Mouse (Mus musculus) R1 (cell line): ENCODE results near the gene Kpna7.
A peak's percentile ranks its signal among the peaks of the same experiment; 100 is the strongest.
"Not testable (repeated sequence)": the region's sequence is repeated elsewhere in the genome, so short reads cannot be mapped to it uniquely, and the experiment has no call there.

Experiments
- DNase-seq: peaks from one replicate; pipeline ENCODE4 v3.0.0-alpha.2; 2018; ENCODE audit warnings: low read depth, low spot score

Gene Kpna7

DNA sequence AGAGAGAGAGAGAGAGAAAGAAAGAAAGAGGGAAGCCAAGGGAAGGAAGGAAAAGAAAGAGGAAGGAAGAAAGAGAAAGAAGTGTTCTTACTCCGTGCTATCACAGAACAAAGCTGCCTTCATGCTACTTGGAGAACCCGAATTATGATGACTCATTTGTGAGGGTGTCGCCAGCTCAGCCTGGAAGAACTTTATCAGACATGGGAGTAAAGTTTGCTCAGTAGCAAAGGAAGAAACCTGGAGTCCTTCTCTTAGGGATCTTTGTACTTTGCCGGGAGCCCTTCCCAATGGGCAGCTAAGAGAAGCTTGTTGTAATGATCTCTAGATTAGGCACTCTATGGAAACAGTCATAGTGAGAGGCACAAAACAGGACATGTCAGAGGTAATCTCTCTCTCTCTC lies 18.9 kb upstream of the Kpna7 start:
- no peak for DNase-seq

DNA sequence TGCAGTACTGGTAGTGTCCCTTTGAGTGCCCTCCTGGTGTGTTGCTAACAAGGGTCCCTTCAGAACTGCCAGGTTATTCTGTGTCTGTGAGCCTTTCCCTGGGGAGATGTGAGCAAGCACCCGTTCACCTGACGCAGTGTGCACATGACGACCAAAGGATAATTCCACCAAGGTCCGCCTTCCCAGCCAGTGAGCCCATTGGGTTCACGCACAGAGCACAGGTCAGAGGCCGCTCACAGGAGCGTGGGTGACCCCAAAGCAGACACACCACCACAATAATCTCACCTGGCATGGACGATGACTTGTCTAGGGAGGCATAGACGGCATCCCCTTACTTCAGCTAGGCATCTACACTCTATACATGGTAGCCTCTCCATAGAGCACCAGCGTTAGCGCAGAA lies 17.6 kb upstream of the Kpna7 start:
- not testable (repeated sequence) for DNase-seq

DNA sequence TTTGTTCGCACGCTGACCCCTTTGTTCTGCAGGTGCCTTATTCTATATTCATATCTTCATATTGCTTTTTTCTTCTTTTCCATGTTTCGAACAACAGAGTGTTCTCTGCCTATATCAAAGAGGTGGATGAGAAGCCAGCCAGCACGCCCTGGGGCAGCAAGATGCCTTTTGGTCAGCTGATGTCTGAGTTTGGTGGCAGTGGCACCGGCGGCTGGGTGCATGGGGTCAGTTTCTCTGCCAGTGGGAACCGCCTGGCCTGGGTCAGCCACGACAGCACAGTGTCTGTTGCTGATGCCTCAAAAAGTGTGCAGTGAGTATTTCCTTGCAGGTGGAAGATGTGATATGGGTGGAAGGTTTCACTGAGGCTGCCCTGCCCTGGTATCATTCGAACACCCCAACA lies 17.1 kb upstream of the Kpna7 start:
- no peak for DNase-seq

DNA sequence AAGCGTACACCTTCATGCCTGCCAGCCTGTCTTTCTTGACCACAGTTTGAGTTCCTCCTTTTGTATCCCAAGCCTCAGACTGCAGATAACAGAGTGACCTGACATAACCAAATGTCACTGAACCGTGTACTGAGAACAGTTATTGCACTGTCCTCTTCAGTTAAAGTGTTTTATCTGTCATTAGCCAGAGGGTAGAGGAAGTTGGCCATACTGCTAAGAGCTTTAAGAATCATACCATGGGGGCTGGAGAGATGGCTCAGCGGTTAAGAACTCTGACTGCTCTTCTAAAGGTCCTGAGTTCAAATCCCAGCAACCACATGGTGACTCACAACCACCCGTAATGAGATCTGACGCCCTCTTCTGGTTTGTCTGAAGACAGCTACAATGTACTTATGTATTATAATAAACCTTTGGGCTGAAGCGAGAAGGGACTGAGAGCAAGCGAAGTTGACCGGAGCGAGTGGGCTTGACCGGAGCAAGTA lies 14.6 kb upstream of the Kpna7 start:
- no peak for DNase-seq

DNA sequence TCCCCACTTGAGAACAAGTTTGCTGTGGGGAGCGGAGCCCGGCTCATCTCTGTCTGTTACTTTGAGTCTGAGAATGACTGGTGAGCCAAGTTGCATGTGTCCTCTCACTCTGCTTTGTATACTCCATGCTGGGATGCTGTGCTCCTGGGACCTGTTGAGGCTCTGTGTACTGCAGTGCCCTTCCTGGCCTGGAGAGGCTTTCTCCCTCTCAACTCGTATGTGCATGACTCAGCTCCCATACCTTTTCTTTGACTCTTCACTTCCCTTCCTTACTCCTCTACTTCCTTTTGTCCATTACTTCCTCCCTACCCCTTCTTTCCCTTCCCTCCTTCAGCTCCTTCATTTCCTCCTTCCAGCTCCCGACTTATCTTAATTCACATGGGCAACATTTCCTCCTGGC lies 12.4 kb upstream of the Kpna7 start:
- peak; percentile 38 for DNase-seq

DNA sequence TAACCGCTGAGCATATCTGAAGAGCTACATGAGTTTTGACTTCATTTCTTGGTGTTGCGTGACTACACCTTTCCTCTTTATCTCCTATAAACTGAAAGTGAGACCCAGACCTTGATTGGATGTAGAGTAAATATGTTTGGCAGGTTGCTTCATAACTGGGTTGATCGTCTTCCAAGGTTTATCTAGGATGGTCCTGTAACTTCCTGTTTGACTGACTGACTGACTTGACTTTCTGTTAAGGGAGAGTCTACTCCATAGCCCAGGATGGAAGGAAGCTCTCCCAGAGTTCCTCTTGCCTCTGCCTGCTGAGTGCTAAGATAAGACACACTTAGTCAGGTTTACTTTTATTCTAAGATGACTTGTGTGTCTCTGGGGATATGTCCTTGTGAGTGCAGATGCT lies 6.0 kb upstream of the Kpna7 start:
- DNase-seq, result no peak

DNA sequence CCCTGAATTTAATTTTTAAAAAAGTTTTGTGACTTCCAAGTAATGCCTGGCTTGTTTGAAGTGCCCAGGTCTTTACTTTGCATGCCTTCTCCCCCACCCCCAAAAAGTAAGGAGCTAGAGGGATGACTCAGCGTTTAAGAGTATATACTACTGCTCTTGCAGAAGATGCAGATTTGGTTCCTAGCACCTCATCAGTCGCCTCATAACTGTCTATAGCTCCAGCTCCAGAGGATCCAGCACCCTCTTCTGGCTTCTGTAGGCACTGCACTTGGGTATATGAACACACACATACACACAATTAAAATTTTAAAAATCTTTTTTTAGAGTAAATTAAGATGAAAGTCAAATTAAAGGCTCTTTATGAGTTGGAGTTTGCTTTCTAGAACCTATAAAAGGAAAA lies 4.4 kb upstream of the Kpna7 start:
- peak; percentile 66 for DNase-seq

DNA sequence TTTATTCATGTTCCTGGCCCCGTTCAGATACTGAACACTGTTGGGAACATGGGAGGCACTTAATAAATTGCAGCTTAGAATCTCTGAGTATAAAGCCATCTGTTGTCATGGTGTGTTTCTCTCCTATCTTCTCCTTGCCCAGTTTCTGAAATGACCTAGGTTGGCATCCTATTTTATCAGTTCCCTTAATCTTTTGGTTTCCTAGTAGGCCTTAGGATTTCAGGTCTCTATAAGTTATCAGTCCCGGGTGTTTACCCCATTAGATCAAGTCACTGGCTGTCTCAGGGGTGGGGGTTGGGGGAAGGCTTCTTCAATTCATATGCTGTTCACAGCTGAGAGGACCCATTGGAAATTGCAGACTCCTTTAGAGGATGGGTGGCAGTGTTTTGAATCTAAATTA lies 992 bp upstream of the Kpna7 start:
- no peak for DNase-seq

DNA sequence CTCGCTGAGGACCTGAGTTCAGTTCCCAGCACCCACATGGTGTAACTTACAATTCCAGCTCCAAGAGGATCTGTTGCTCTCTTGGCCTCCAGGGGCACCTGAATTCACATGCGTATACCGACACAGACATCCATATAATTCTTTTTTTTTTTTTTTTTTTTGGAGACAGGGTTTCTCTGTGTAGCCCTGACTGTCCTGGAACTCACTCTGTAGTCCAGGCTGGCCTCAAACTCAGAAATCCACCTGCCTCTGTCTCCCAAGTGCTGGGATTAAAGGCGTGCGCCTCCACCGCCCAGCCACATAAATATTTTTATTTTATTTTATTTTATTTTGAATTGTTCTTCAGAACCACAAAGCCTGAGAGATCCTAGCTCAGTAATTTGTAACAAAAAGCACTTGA lies 629 bp downstream of the Kpna7 start:
- not testable (repeated sequence) for DNase-seq

DNA sequence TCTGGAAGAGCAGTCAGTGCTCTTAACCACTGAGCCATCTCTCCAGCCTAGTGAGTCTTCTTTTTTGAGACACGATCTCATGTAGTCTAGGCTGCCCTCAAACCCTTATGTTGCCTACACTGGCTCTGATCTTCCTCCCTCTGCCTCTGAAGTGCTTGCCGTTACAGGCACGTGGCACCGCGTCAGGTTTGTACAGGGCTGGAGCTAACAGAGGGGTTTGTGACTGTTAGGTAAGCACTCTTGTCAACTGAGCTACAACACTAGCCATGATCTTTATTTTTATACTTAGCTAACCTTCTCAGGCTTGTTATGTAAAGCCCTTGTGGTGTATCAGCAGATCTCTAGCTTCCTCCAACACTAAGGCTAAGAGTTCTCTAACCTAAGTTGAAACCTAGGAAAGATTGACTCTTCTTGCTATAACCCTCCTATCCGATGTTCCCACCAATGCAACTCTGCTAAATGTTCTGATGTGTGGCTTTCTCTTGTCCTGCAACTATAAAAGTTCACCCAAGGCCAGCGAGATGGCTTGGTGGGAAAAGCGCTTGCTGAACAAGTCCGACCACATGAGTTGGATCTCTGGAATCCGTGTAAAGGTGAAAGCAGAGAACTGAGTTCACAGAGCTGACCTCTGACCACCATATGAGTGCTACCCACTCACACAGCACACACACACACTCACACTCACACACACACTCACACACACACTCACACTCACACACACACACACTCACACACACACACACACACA lies 1.8 kb downstream of the Kpna7 start:
- DNase-seq, result no peak

DNA sequence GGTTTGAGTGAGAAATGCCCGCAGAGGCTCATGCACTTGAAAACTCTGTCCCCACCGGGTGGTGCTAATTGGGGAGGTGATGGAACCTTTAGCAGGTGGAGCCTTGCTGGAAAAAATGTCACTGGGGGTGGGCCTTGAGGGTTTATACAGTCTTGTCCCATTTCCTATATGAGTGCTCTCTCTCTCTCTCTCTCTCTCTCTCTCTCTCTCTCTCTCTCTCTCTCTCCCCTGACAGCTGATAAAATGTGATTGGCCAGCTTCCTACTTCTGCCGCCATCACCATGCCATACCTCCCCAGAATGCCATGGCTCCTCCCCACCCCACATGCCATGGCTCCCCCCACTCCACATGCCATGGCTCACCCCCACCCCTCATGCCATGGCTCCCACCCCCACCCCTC lies 8.7 kb downstream of the Kpna7 start:
- no peak for DNase-seq

DNA sequence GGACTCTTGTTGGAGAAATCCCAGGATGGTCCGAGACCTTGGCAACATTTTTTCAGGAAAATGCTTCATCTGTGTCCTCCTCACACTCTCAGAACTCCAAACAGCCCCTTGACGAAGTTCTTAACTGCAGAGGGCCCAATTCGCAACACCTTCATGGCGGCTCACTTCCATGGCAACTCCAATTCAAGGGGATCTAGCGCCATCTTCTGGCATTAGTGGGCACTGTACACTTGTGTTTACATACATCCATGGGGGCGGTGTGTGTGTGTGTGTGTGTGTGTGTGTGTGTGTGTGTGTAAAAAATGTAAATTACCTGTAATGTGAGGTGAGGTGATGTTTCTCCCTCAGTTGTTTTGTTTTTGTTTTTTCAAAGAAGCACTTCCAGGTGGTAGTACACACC lies 12.5 kb downstream of the Kpna7 start:
- peak; percentile 89 for DNase-seq

DNA sequence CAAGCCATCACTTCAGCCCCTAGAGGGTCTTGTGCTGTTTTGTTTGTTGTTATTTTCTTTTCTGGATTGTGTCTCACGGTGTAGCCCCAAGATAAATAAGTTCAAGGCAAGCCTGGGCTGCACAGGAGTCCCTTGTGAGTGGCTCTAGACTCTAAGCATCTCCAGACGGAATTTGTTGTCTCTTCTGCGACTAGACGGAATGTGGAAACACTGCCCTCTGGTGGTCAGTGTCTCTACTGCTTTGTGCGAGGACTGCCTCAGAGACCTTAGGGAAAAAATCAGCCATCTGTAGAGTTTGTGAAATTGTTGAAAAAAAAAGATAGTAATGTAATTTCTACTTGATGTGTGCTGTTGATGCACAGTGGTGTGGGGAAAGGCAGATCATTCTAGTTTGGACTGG lies 14.1 kb downstream of the Kpna7 start:
- peak; percentile 85 for DNase-seq

DNA sequence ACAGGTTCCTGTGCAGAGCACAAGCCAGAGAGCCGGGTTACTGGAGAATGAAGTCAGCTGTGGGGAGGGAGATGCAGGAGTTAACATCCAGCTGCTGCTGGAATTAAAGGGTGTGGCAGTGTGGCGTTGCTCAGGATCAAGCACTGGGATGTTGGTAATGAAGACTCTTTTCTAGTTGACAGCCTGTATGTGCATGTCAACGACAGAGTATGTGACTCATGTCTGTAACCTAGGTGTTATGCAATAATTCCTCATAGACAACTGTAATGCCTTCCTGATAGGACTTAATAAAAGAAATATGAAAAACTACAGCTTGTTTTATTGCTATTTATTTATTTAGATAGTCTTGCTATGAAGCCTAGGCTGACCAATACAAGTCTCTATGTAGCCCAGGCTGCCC lies 15.0 kb downstream of the Kpna7 start:
- no peak for DNase-seq

DNA sequence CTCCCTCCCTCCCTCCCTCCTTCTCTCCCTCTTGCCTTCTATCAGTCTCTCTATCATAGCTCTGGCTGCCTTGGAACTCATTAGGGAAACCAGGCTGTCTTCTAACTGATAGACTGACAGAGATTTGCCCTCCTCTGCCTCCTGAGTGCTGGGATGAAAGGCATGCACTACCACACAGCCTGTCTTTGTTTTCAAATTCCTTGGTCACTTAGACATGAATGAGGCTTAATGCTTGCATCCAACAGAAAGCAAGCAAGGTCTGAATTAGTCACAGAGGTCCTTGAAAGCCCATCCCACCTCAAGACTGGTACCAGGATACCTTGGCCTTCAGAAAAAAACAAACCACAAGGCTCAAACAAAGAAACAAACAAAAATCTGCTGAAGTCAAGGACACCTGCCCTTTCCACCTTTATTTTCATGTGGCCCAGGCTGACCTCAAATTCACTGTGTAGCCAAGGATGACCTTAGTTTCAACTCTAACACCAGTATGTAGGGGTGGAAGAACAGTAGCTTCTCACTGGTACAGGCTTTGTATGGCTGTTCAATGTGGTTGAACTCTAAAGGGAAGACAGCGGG lies 19.0 kb downstream of the Kpna7 start:
- DNase-seq, result peak; percentile 90

DNA sequence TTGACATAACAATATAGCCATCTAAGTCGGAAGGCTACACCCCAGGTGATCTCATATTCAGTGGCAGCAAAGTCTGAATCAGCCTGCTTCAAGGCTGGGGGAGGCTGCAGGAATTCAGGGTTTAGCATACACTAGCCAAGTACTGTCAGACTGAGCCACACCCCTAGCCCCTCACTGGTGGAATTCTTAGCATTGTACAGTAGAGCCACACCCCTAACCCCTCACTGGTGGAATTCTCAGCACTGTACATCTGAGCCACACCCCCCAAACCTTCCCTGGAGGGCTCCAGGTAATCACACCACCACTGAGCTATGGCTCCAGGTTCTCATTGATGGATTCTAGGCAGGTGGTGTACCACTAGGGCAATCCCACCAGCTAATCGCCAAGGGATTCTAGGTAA lies 24.3 kb downstream of the Kpna7 start:
- DNase-seq, result peak; percentile 97

DNA sequence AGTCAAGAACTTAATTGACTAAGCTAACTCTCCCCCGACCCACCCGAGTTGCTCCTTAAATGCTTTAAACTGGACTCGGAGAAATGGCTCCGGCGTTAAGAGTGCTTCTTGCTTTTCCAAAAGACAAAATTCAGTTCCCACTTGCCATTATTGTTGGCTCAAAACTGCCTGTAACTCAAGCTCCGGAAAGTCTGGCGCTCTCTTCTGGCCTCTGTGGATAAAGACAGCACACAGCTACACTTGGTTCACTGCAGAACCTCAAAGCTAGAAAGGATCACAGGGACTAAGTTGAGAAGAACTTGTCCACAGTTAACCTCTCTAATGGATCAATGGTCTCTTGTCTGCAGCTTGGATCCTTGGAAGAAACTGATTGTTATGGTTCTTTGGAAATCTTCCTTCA lies 25.1 kb downstream of the Kpna7 start:
- peak; percentile 87 for DNase-seq

DNA sequence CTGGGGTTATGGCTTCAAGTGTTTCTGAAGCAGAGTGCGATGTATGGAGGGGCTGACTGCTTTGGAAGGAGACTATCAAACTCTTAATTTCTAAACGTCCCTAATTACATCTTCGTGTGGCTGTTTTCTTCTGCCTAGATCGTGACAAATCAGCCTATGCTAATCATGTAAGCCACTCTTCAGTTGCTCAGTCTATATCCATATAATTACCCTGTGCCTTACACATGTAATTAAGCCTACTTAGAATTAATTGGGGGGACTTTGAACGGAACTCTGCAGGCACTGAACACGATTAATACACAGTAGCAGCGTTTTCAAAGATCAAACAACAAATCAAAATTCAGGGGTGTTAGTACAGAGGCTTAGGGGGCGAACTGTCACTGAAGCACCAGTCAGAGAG lies 25.9 kb downstream of the Kpna7 start:
- no peak for DNase-seq

DNA sequence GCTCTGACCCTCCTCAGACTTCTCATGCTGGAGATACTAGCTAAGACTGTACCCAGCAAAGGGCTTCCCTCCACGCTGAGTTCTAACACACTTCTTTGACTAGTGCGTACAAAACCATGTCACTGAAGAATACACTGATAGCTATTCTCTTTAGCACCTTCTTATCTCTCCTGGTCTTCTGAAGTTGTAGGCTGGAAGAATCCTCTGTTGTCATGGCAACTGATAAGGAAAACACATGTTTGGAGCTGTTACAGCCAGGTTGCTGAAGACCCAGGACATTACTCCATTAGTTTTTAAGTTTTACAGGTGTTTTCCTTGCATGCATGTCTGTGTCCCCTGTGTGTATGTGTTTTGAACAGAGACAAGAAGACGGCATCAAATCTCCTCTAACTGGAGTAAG lies 29.6 kb downstream of the Kpna7 start:
- DNase-seq, result peak; percentile 28

DNA sequence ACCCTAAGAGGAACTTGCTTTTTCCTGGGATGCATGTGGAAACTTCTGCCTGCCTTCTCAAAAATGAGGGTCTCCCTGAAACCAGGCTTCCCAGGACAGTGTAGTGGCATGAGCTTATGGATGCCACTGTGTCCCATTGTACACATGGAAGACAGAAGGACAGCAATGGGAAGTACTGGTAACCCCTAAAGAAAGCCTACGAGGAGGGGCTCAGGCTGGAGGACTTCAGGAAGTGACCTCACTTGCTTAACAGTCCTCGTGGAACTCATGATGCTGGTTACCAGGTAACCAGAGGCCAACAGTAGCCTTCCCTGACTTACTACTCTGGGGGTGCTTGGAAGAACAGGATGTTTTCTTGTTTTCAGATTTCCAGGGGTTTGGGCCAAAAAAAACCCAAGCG lies 41.1 kb downstream of the Kpna7 start, which contains the start of gene 1700018F24Rik:
Gene 1700018F24Rik, plus strand, starts transcription at position 301 of the 400 bp plus-strand sequence.
- not testable (repeated sequence) for DNase-seq

DNA sequence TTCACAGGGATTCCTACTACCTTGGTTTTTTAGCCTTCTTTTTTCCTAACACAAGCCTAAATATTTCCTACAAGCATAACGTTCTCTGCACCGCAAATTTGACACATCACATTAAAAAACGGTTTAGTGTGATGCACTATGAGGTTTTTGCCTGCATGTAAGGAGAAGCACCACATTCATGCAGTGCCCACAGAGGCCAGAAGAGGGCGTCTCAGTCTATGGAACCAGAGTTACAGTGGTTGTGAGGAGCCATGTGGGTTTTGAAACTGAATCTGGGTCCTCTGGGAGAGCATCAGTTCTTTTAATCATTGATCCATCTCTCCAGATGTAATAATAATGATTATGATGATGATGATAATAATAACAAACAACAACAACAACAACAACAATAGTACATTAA lies 42.2 kb downstream of the Kpna7 start:
- peak; percentile 81 for DNase-seq

DNA sequence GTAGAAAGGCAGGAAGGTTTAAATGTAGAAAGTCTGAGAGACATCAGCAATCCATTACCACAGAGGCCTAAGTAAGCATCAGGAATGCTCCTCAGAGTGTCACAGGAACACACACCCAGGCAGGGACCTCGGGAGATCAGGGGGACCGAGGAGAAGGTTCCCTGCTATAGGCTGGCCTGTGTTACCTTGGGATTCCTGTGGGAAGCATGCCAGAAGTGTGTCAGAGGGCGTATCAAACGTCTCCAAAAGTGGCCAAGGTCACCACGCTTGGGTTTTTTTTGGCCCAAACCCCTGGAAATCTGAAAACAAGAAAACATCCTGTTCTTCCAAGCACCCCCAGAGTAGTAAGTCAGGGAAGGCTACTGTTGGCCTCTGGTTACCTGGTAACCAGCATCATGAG lies 51.4 kb downstream of the Kpna7 start, which contains the start of gene Gm4871:
Gene Gm4871, minus strand, starts transcription at position 364 of the 400 bp plus-strand sequence.
- not testable (repeated sequence) for DNase-seq

DNA sequence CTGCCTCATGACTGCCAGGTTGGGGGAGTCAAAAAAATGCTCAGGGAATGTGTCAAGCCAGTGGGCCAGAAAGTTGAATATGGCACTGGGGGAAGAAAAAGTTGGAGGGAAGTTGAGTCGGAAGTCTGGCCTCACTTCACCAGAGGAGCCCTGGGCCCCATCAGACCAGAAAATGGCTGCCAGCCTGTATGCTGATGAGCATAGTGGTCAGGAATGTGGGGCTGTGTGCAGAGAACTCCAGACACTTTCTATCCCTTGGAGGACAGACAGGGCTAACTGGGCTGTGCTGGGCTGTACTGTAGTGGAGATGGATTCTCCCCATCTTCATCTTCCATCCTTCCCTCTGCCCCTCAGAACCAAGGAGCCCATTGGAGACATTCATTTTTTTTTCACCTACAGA lies 53.4 kb downstream of the Kpna7 start:
- DNase-seq, result not testable (repeated sequence)
